Mouse (Mus musculus) heart, postnatal 0 days (tissue): ENCODE measurements at regions not wholly inside any gene's neighbourhood (a gene's known extent, or its start where the extent isn't known, plus 50 kb on each side); places are given as distances from the start of the nearest gene placed in this dataset.

Source experiments
- ATAC-seq: fragments of 200-750 bp; cut with Nextera tagmentation; 2 replicates; pipeline ENCODE4 v1.8.0; 2017; ENCODE audit warnings: low read depth, moderate number of reproducible peaks, moderate library complexity; ENCODE audit not compliant: insufficient read depth
- DNase-seq: peaks from one replicate; pipeline ENCODE4 v3.0.0-alpha.2; 2016; ENCODE audit warnings: low spot score
- H3K27ac ChIP-seq: fragments of 300-500 bp; sonication (generic); 2 replicates; pipeline ENCODE4 v1.5.1; 2014; ENCODE audit warnings: low read depth, mild to moderate bottlenecking
- H3K27me3 ChIP-seq: fragments of 300-500 bp; sonication (generic); 2 replicates; pipeline ENCODE4 v1.6.1; 2014; ENCODE audit warnings: low read length, mixed read lengths; ENCODE audit not compliant: control insufficient read depth, insufficient read depth
- H3K36me3 ChIP-seq: fragments of 300-500 bp; sonication (generic); replicated peaks from 2 replicates; pipeline ENCODE4 v1.6.1; 2014; ENCODE audit warnings: low read length, mixed read lengths; ENCODE audit not compliant: control insufficient read depth, insufficient read depth
- H3K4me1 ChIP-seq: fragments of 300-500 bp; sonication (generic); 2 replicates; pipeline ENCODE4 v1.6.1; 2014; ENCODE audit warnings: antibody characterized with exemption; ENCODE audit not compliant: control insufficient read depth, insufficient read depth
- H3K4me2 ChIP-seq: fragments of 300-500 bp; sonication (generic); 2 replicates; pipeline ENCODE4 v1.6.1; 2014; ENCODE audit warnings: low read depth, mild to moderate bottlenecking, low read length, moderate library complexity
- H3K4me3 ChIP-seq: fragments of 300-500 bp; sonication (generic); 2 replicates; pipeline ENCODE4 v1.5.1; 2014; ENCODE audit warnings: low read depth, low read length
- H3K9ac ChIP-seq: fragments of 300-500 bp; sonication (generic); replicated peaks from 2 replicates; pipeline ENCODE4 v1.6.1; 2014; ENCODE audit warnings: low read depth, low read length, mixed read lengths
- H3K9me3 ChIP-seq: fragments of 300-500 bp; sonication (generic); replicated peaks from 2 replicates; pipeline ENCODE4 v1.6.1; 2016; ENCODE audit warnings: low read length; ENCODE audit not compliant: control insufficient read depth
- CTCF ChIP-seq: IDR thresholded peaks from 2 replicates; pipeline ENCODE4 v1.5.1; 2016; ENCODE audit warnings: antibody characterized with exemption, control low read depth, low read depth
- EP300 ChIP-seq: IDR thresholded peaks from 2 replicates; pipeline ENCODE4 v1.6.1; 2016; ENCODE audit warnings: antibody characterized with exemption, low read depth
- WGBS: fragments of 180-500 bp; shearing (Covaris S2); extraction: QIAGEN DNeasy Blood & Tissue Kit; methylation state at CpG from one replicate; pipeline ENCODE4 v1.1.7; 2014; 5-methylcytosine and 5-hydroxymethylcytosine counted together

- H3K9me3 ChIP-seq: no peaks in the 10 kb centered on the region
- no peak for ATAC-seq
- no peaks in the 10 kb centered on the region for H3K27me3 ChIP-seq
- 58% methylated on average over 3 of the region's 3 CpGs for WGBS
- H3K4me1 ChIP-seq: no peaks in the 10 kb centered on the region
- DNase-seq: no peak
- no peak overlapping the region for H3K4me2 ChIP-seq
- no peak overlapping the region for H3K4me3 ChIP-seq
- no peak overlapping the region for H3K27ac ChIP-seq
- no peak overlapping the region for H3K9ac ChIP-seq
- no peaks in the 10 kb centered on the region for H3K36me3 ChIP-seq
- no peak for TF ChIP-seq CTCF
- no peak for TF ChIP-seq EP300
These were observed 488.8 kb upstream of the Jmjd1c start for GRCm38 (mm10) chr10:66607141-66607540.

GRCm38 (mm10) chr10:66616280-66616679 lies 479.6 kb upstream of the Jmjd1c start:
- TF ChIP-seq CTCF: no peak
- TF ChIP-seq EP300: no peak
- Histone ChIP-seq H3K9ac (no peak overlapping the region), H3K27ac (no peak overlapping the region), H3K4me3 (no peak overlapping the region), H3K4me2 (no peak overlapping the region), H3K4me1 (no peaks in the 10 kb centered on the region), H3K36me3 (no peaks in the 10 kb centered on the region), H3K27me3 (no peaks in the 10 kb centered on the region), H3K9me3 (no peaks in the 10 kb centered on the region)
- 42% methylated on average over 3 of the region's 3 CpGs for WGBS
- DNase-seq (no peak), ATAC-seq (no peak)

- Histone ChIP-seq H3K9me3 (no peaks in the 10 kb centered on the region), H3K4me2 (no peak overlapping the region), H3K9ac (no peak overlapping the region), H3K27ac (no peak overlapping the region), H3K27me3 (no peaks in the 10 kb centered on the region), H3K4me1 (no peaks in the 10 kb centered on the region), H3K4me3 (no peak overlapping the region), H3K36me3 (no peaks in the 10 kb centered on the region)
- DNase-seq (no peak), ATAC-seq (no peak)
- no peak for TF ChIP-seq EP300
- TF ChIP-seq CTCF: no peak
- 66% methylated on average over 3 of the region's 3 CpGs for WGBS
These were observed 464.9 kb upstream of the Jmjd1c start for GRCm38 (mm10) chr10:66630996-66631395.

GRCm38 (mm10) chr10:66640890-66641847 lies 454.8 kb upstream of the Jmjd1c start:
- TF ChIP-seq EP300 (no peak), CTCF (no peak)
- Histone ChIP-seq H3K27me3 (no peaks in the 10 kb centered on the region), H3K4me3 (no peak overlapping the region), H3K4me1 (no peaks in the 10 kb centered on the region), H3K27ac (no peak overlapping the region), H3K9me3 (no peaks in the 10 kb centered on the region), H3K4me2 (no peak overlapping the region), H3K36me3 (no peaks in the 10 kb centered on the region), H3K9ac (no peak overlapping the region)
- 70% methylated on average over 24 of the region's 24 CpGs for WGBS
- DNase-seq: no peak
- ATAC-seq: no peak

- no peaks in the 10 kb centered on the region for H3K9me3 ChIP-seq
- no peak overlapping the region for H3K9ac ChIP-seq
- H3K4me3 ChIP-seq: no peak overlapping the region
- DNase-seq: no peak
- WGBS: 79% methylated on average over 6 of the region's 6 CpGs
- no peak for ATAC-seq
- no peaks in the 10 kb centered on the region for H3K36me3 ChIP-seq
- H3K4me2 ChIP-seq: no peak overlapping the region
- no peaks in the 10 kb centered on the region for H3K4me1 ChIP-seq
- no peaks in the 10 kb centered on the region for H3K27me3 ChIP-seq
- TF ChIP-seq EP300: no peak
- no peak for TF ChIP-seq CTCF
- H3K27ac ChIP-seq: no peak overlapping the region
These were observed 454.0 kb upstream of the Jmjd1c start for GRCm38 (mm10) chr10:66641966-66642365.
